Mouse (Mus musculus) neural tube, embryonic 14.5 days (tissue): ENCODE data around the gene Got2. TPM values are rescaled to one million over a fixed set of nuclear protein-coding genes. Genes with fewer than 3 reads are reported as not detected.

Experiments
- ATAC-seq: fragments of 200-750 bp; cut with Nextera tagmentation; 2 replicates; pipeline ENCODE4 v1.8.0; 2017; ENCODE audit warnings: low read depth, mild to moderate bottlenecking, moderate TSS enrichment, moderate library complexity
- H3K27ac ChIP-seq: fragments of 300-500 bp; sonication (generic); 2 replicates; pipeline ENCODE4 v1.5.1; 2014; ENCODE audit warnings: low read depth, mild to moderate bottlenecking, control low read depth, low read length, moderate library complexity, mixed read lengths
- H3K27me3 ChIP-seq: fragments of 300-500 bp; sonication (generic); 2 replicates; pipeline ENCODE4 v1.6.1; 2014; ENCODE audit warnings: low read length; ENCODE audit not compliant: control insufficient read depth, insufficient read depth
- H3K36me3 ChIP-seq: fragments of 300-500 bp; sonication (generic); 2 replicates; pipeline ENCODE4 v1.6.1; 2014; ENCODE audit warnings: low read length, mixed read lengths; ENCODE audit not compliant: control insufficient read depth, insufficient read depth
- H3K4me1 ChIP-seq: fragments of 300-500 bp; sonication (generic); 2 replicates; pipeline ENCODE4 v1.6.1; 2014; ENCODE audit warnings: low read length; ENCODE audit not compliant: control insufficient read depth, insufficient read depth
- H3K4me2 ChIP-seq: fragments of 300-500 bp; sonication (generic); 2 replicates; pipeline ENCODE4 v1.6.1; 2014; ENCODE audit warnings: mild to moderate bottlenecking, low read depth, low read length, control low read depth
- H3K4me3 ChIP-seq: fragments of 300-500 bp; sonication (generic); 2 replicates; pipeline ENCODE4 v1.5.1; 2014; ENCODE audit warnings: low read depth, low read length, control low read depth, mixed read lengths
- H3K9ac ChIP-seq: fragments of 300-500 bp; sonication (generic); replicated peaks from 2 replicates; pipeline ENCODE4 v1.6.1; 2014; ENCODE audit warnings: low read depth, mild to moderate bottlenecking, control low read depth, low read length, mixed read lengths
- H3K9me3 ChIP-seq: fragments of 300-500 bp; sonication (generic); 2 replicates; pipeline ENCODE4 v1.6.1; 2016; ENCODE audit warnings: low read length; ENCODE audit not compliant: control insufficient read depth
- WGBS: fragments of 180-500 bp; shearing (Covaris S2); extraction: QIAGEN DNeasy Blood & Tissue Kit; methylation state at CpG from one replicate; pipeline ENCODE4 v1.1.7; 2014; 5-methylcytosine and 5-hydroxymethylcytosine counted together
- polyA plus RNA-seq: library from polyadenylated mRNA; unstranded; fragments of >200 nt; fragmentation: Nextera tagmentation; extraction: Ambion mirVana; gene quantifications from 2 replicates; pipeline ENCODE4 v1.2.1, GENCODE M21; 2014

The Got2 gene
- polyA plus RNA-seq, 1 experiment from 2014 or later: 104 TPM

DNA sequence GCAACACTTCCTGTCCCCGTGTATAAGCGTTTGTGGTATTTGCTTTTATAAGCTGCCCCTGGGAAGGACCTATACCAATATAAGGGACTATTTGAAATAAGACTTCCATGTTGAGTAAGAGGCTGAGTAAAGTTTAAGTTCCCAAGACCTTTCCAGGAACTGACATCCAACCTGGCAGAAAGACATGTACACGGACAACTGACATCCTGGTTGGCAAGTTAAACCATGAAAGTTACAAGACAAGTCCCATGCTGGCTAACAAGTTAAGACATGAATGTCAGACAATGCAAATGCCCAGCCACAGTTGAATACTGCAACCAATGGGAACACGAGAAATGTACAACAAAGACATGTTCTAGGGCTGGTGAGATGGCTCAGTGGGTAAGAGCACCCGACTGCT lies 5.4 kb upstream of the Got2 start:
- WGBS: 83% methylated on average over 5 of the region's 5 CpGs
- Histone ChIP-seq H3K36me3 (no peaks in the 10 kb centered on the region), H3K4me2 (no peak overlapping the region), H3K27ac (no peak overlapping the region), H3K4me1 (no peaks in the 10 kb centered on the region), H3K4me3 (no peak overlapping the region), H3K9ac (no peak overlapping the region), H3K27me3 (no peaks in the 10 kb centered on the region), H3K9me3 (no peaks in the 10 kb centered on the region)
- ATAC-seq: no peak

- peak; percentile 96 for ATAC-seq
- Histone ChIP-seq H3K27ac (peak overlapping the region; percentile 81), H3K36me3 (no peaks in the 10 kb centered on the region), H3K4me3 (peak overlapping the region; percentile 98), H3K27me3 (no peaks in the 10 kb centered on the region), H3K4me2 (peak overlapping the region; percentile 84), H3K4me1 (peaks cover 15% of the 10 kb centered on the region), H3K9me3 (no peaks in the 10 kb centered on the region), H3K9ac (peak overlapping the region; percentile 80)
- WGBS: under 1% methylated on average over 38 of the region's 38 CpGs
These were observed 616 bp downstream of the Got2 start for GRCm38 (mm10) chr8:95887578-95888284.

GRCm38 (mm10) chr8:95886647-95887577 lies 1.4 kb downstream of the Got2 start:
- Histone ChIP-seq H3K4me3 (peak overlapping the region; percentile 98), H3K4me1 (peaks cover 15% of the 10 kb centered on the region), H3K4me2 (peak overlapping the region; percentile 84), H3K27me3 (no peaks in the 10 kb centered on the region), H3K9me3 (no peaks in the 10 kb centered on the region), H3K9ac (peak overlapping the region; percentile 80), H3K36me3 (no peaks in the 10 kb centered on the region), H3K27ac (peak overlapping the region; percentile 81)
- WGBS: 67% methylated on average over 17 of the region's 17 CpGs
- ATAC-seq: no peak

DNA sequence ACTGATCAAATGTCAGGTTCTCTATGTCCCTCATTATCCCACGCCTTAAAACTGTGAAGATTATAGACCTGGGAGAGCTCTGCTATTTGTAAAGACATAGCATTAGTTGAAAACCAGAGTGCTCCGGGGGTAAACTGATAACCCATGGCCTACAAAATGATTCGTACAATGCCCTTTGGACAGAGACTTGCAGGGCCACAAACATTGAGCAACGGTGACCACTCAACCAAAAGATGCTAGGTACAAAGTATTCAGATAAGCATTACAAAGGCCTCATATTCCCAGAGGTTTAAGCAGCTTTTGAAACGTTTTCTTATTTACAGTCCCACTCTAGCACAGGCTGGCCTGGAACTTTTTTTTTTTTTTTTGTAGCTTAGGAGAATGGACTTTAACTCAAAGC lies 2.4 kb downstream of the Got2 start:
- no peak overlapping the region for H3K27ac ChIP-seq
- 81% methylated on average over 5 of the region's 5 CpGs for WGBS
- H3K36me3 ChIP-seq: no peaks in the 10 kb centered on the region
- peaks cover 15% of the 10 kb centered on the region for H3K4me1 ChIP-seq
- no peak overlapping the region for H3K9ac ChIP-seq
- ATAC-seq: no peak
- H3K9me3 ChIP-seq: no peaks in the 10 kb centered on the region
- H3K4me3 ChIP-seq: no peak overlapping the region
- no peak overlapping the region for H3K4me2 ChIP-seq
- no peaks in the 10 kb centered on the region for H3K27me3 ChIP-seq

DNA sequence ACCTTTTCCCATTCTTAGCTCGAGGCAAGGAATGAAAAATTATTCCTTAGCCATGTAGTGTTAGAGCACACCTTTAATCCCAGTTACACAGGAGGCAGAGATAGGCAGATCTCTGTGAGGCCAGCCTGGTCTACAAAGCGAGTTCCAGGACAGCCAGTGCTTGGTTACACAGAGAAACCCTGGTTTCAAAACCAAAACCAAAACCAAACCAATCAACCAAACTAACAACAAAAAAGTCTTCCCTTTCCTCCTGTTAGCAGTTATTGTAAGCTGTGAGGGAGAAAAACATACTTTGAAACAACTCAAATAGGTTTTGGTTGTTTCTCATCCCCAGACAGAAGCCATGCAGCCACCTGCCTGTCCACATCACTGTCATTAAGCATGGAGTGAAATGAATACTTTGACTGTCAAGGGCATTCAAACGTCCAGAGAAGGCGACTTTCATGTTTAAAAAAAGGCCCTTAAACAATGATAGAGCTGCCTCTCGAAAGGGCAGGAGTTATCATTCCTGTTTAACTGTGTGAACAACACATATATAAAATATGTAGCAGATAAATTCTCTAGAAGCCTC lies 3.0 kb downstream of the Got2 start:
- H3K4me2 ChIP-seq: no peak overlapping the region

DNA sequence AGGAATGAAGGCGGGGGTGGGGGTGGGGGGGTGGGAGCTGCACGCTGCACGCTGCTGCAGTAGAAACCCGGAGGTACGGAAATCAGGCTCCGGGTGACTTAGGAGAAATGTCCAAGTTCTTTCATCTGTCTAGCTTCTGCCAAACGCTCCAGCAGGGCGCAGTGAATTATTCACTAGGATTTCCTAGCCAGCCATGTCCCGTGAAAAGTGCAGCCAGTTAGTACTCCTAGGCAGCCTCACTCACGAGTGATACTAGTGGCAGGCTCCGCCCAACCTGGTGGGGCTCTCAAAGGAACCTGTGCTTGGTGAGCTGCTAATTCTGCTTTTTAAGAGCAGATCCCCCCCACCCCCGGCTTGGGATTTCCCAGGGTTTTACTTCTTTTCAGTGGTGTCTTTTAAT lies 3.9 kb downstream of the Got2 start:
- Histone ChIP-seq H3K4me3 (no peak overlapping the region), H3K4me2 (no peak overlapping the region), H3K27ac (no peak overlapping the region), H3K9ac (no peak overlapping the region), H3K36me3 (no peaks in the 10 kb centered on the region), H3K9me3 (no peaks in the 10 kb centered on the region), H3K27me3 (no peaks in the 10 kb centered on the region), H3K4me1 (peaks cover 15% of the 10 kb centered on the region)
- ATAC-seq: no peak
- 77% methylated on average over 12 of the region's 12 CpGs for WGBS

More for the DNA sequence above, 3.0 kb downstream of the Got2 start:
- no peak for ATAC-seq
- WGBS: 79% methylated on average over 5 of the region's 5 CpGs
- no peak overlapping the region for H3K4me3 ChIP-seq
- no peaks in the 10 kb centered on the region for H3K36me3 ChIP-seq
- H3K9me3 ChIP-seq: no peaks in the 10 kb centered on the region
- no peak overlapping the region for H3K9ac ChIP-seq
- H3K27me3 ChIP-seq: no peaks in the 10 kb centered on the region
- H3K4me1 ChIP-seq: peaks cover 15% of the 10 kb centered on the region
- H3K27ac ChIP-seq: no peak overlapping the region

- 93% methylated on average over 9 of the region's 9 CpGs for WGBS
- Histone ChIP-seq H3K36me3 (0 out of 2 replicates have a peak, but pooled peaks cover 2% of the 10 kb centered on the region), H3K4me2 (no peak overlapping the region), H3K4me3 (no peak overlapping the region), H3K27me3 (no peaks in the 10 kb centered on the region), H3K4me1 (peaks cover 15% of the 10 kb centered on the region), H3K27ac (no peak overlapping the region), H3K9me3 (no peaks in the 10 kb centered on the region), H3K9ac (no peak overlapping the region)
- ATAC-seq: no peak
These were observed 6.2 kb downstream of the Got2 start for GRCm38 (mm10) chr8:95882191-95882590.

- 0 out of 2 replicates have a peak, but pooled peaks cover 8% of the 10 kb centered on the region for H3K36me3 ChIP-seq
- no peaks in the 10 kb centered on the region for H3K27me3 ChIP-seq
- no peak overlapping the region for H3K27ac ChIP-seq
- H3K4me3 ChIP-seq: no peak overlapping the region
- H3K4me1 ChIP-seq: peaks cover 10% of the 10 kb centered on the region
- H3K9me3 ChIP-seq: no peaks in the 10 kb centered on the region
- no peak overlapping the region for H3K4me2 ChIP-seq
- WGBS: 95% methylated on average over 3 of the region's 3 CpGs
- ATAC-seq: no peak
- H3K9ac ChIP-seq: no peak overlapping the region
These were observed 6.8 kb downstream of the Got2 start for GRCm38 (mm10) chr8:95881576-95881975.

GRCm38 (mm10) chr8:95879823-95880222 lies 8.5 kb downstream of the Got2 start:
- H3K4me2 ChIP-seq: no peak overlapping the region
- no peaks in the 10 kb centered on the region for H3K4me1 ChIP-seq
- no peak overlapping the region for H3K9ac ChIP-seq
- no peak overlapping the region for H3K4me3 ChIP-seq
- H3K27me3 ChIP-seq: no peaks in the 10 kb centered on the region
- WGBS: 91% methylated on average over 4 of the region's 4 CpGs
- H3K36me3 ChIP-seq: peaks cover 23% of the 10 kb centered on the region
- ATAC-seq: no peak
- no peak overlapping the region for H3K27ac ChIP-seq
- H3K9me3 ChIP-seq: no peaks in the 10 kb centered on the region
